Mouse (Mus musculus) liver, embryonic 16.5 days (tissue): ENCODE results near the gene Gm4985. TPM values are rescaled to one million over a fixed set of nuclear protein-coding genes. Genes with fewer than 3 reads are reported as not detected.
"Not testable (repeated sequence)": the region's sequence is repeated elsewhere in the genome, so short reads cannot be mapped to it uniquely, and the experiment has no call there.

ENCODE experiments used
- ATAC-seq: fragments of 200-750 bp; cut with Nextera tagmentation; 2 replicates; pipeline ENCODE4 v1.8.0; 2017; ENCODE audit warnings: low read depth, mild to moderate bottlenecking, moderate number of reproducible peaks, moderate library complexity
- H3K27ac ChIP-seq: fragments of 300-500 bp; sonication (generic); 2 replicates; pipeline ENCODE4 v1.5.1; 2014; ENCODE audit warnings: mild to moderate bottlenecking, low read length
- H3K27me3 ChIP-seq: fragments of 300-500 bp; sonication (generic); 2 replicates; pipeline ENCODE4 v1.6.1; 2014; ENCODE audit warnings: low read depth, low read length, mixed read lengths; ENCODE audit not compliant: control insufficient read depth, insufficient read depth
- H3K36me3 ChIP-seq: fragments of 300-500 bp; sonication (generic); 2 replicates; pipeline ENCODE4 v1.6.1; 2014; ENCODE audit warnings: mild to moderate bottlenecking; ENCODE audit not compliant: control insufficient read depth, insufficient read depth
- H3K4me1 ChIP-seq: fragments of 300-500 bp; sonication (generic); 2 replicates; pipeline ENCODE4 v1.6.1; 2014; ENCODE audit warnings: low read depth, low read length, mixed read lengths; ENCODE audit not compliant: control insufficient read depth
- H3K4me2 ChIP-seq: fragments of 300-500 bp; sonication (generic); 2 replicates; pipeline ENCODE4 v1.6.1; 2014; ENCODE audit warnings: low read depth, low read length, mixed read lengths
- H3K4me3 ChIP-seq: fragments of 300-500 bp; sonication (generic); 2 replicates; pipeline ENCODE4 v1.5.1; 2014; ENCODE audit warnings: low read depth, mild to moderate bottlenecking, low read length
- H3K9ac ChIP-seq: fragments of 300-500 bp; sonication (generic); 2 replicates; pipeline ENCODE4 v1.6.1; 2014; ENCODE audit warnings: low read depth, low read length
- H3K9me3 ChIP-seq: fragments of 300-500 bp; sonication (generic); replicated peaks from 2 replicates; pipeline ENCODE4 v1.6.1; 2016; ENCODE audit warnings: low read length; ENCODE audit not compliant: control insufficient read depth
- WGBS: fragments of 180-500 bp; shearing (Covaris S2); extraction: QIAGEN DNeasy Blood & Tissue Kit; methylation state at CpG from one replicate; pipeline ENCODE4 v1.1.7; 2014; ENCODE audit not compliant: insufficient replicate concordance; 5-methylcytosine and 5-hydroxymethylcytosine counted together
- microRNA-seq: library from miRNA; unstranded; fragments of <30 nt; microRNA quantifications from one replicate; pipeline ENCODE4, GENCODE M21; 2016
- polyA plus RNA-seq: library from polyadenylated mRNA; unstranded; fragments of >200 nt; fragmentation: Nextera tagmentation; extraction: Ambion mirVana; gene quantifications from 2 replicates; pipeline ENCODE4 v1.2.1, GENCODE M21; 2015

The Gm4985 gene
- not detected in 2 replicates for polyA plus RNA-seq

DNA sequence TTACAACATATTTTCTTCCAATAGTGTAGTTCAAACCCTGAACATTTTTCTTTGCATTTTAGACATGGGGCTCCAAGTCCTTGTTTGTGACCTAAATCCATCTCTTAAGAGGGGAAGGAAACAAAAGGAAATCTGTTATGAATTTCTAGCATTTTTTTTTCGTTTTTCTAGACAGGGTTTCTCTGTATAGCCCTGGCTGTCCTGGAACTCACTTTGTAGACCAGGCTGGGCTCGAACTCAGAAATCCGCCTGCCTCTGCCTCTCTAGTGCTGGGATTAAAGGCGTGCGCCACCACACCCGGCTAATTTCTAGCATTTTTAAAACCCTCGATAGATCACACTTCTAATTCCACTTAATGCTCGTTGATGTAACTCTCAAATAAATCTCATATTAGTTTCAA is at the start of gene Gm4985:
Gene Gm4985 (minus strand): TSS at position 101 of the 400 bp plus-strand sequence.
- not testable (repeated sequence) for H3K27me3 ChIP-seq, H3K9ac ChIP-seq, ATAC-seq, H3K4me3 ChIP-seq, H3K4me2 ChIP-seq, H3K4me1 ChIP-seq, H3K27ac ChIP-seq, H3K9me3 ChIP-seq, H3K36me3 ChIP-seq
- WGBS = 64% methylated on average over 8 of the region's 8 CpGs

DNA sequence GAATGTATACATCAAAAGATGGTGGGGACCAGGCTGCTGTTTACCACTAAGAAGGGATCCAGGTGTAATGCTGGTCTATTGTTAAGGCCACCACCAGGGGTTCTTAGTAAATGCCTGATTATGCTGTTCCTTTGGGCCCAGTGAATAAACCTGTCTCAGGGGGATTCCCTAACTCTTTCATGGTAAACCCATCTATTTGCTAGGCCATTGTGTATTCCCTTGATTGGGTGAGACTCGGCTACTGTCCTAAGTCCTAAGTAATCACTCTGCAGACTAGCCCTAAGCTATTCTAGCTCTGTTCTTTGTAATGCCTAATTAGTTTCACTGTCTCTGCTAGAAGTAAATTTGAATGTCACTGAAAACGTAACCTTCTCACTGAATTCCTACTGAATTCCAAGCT is 4.6 kb downstream of the Gm4985 start:
- WGBS = 54% methylated on average over 2 of the region's 2 CpGs
- ATAC-seq = no peak
- H3K36me3 ChIP-seq = no peaks in the 10 kb centered on the region
- H3K4me3 ChIP-seq = no peak overlapping the region
- H3K27ac ChIP-seq = no peak overlapping the region
- no peak overlapping the region for H3K4me2 ChIP-seq
- no peak overlapping the region for H3K9ac ChIP-seq
- H3K9me3 ChIP-seq = no peaks in the 10 kb centered on the region
- no peaks in the 10 kb centered on the region for H3K4me1 ChIP-seq
- no peaks in the 10 kb centered on the region for H3K27me3 ChIP-seq

Small RNAs within 50 kb of the gene (microRNA-seq; reads per million reads assigned to microRNA genes)
- not detected for gene Gm25299

Other genes starting within 250 kb of the Gm4985 start
- gene Gm4907, start 76.4 kb downstream of the Gm4985 start, polyA plus RNA-seq = not detected in 2 replicates